Mouse (Mus musculus): ENCODE results near the gene Gm156. TPM values are rescaled to one million over a fixed set of nuclear protein-coding genes. Genes with fewer than 3 reads are reported as not detected.

Gm156 gene
- polyA plus RNA-seq, 1 experiment from 2014 or later: not detected

DNA sequence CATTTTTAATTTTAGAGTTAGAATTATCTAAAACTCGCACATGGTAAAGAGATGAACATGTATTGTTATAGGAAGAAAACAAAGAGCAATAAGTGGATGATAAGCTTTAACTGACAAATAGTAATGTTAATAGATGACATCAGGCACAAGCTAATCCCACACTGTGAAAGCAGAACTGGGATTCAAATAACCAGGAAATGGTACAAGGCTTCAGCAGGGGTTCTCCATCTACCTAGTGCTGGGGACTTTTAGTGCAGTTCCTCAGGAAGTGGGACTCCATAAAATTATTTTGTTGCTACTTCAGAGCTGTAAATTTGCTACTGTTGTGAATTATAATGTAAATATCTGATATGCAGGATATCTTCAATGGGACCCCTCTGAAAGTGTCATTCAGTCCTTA lies 56.8 kb downstream of the Gm156 start:
- Histone ChIP-seq H3K9me3 (replicated peaks; ENCODE audit: control insufficient read depth, low read length) (no peaks in the 10 kb centered on the region), H3K27me3 (ENCODE audit: control insufficient read depth, insufficient read depth, low read length) (no peaks in the 10 kb centered on the region), H3K4me1 (ENCODE audit: control insufficient read depth, insufficient read depth, low read length) (no peaks in the 10 kb centered on the region), H3K36me3 (ENCODE audit: control insufficient read depth, insufficient read depth) (no peaks in the 10 kb centered on the region), H3K27ac (ENCODE audit: low read length) (no peak overlapping the region), H3K4me2 (ENCODE audit: low read depth, low read length) (no peak overlapping the region), H3K9ac (ENCODE audit: low read length) (no peak overlapping the region), H3K4me3 (ENCODE audit: low read length) (no peak overlapping the region)
- ATAC-seq (replicated peaks; ENCODE audit: extremely low read depth, insufficient read depth, low FRiP score): no peak
- 69% methylated on average over 1 of the region's 1 CpGs for WGBS

- Histone ChIP-seq H3K4me3 (ENCODE audit: low read length) (no peak overlapping the region), H3K9me3 (replicated peaks; ENCODE audit: control insufficient read depth, low read length) (no peaks in the 10 kb centered on the region), H3K4me1 (ENCODE audit: control insufficient read depth, insufficient read depth, low read length) (no peaks in the 10 kb centered on the region), H3K27ac (ENCODE audit: low read length) (no peak overlapping the region), H3K27me3 (ENCODE audit: control insufficient read depth, insufficient read depth, low read length) (no peaks in the 10 kb centered on the region), H3K4me2 (ENCODE audit: low read depth, low read length) (no peak overlapping the region), H3K36me3 (ENCODE audit: control insufficient read depth, insufficient read depth) (no peaks in the 10 kb centered on the region), H3K9ac (ENCODE audit: low read length) (no peak overlapping the region)
- 33% methylated on average over 1 of the region's 1 CpGs for WGBS
- ATAC-seq (replicated peaks; ENCODE audit: extremely low read depth, insufficient read depth, low FRiP score): no peak
These were observed 62.7 kb downstream of the Gm156 start for GRCm38 (mm10) chr6:129721390-129721789.

DNA sequence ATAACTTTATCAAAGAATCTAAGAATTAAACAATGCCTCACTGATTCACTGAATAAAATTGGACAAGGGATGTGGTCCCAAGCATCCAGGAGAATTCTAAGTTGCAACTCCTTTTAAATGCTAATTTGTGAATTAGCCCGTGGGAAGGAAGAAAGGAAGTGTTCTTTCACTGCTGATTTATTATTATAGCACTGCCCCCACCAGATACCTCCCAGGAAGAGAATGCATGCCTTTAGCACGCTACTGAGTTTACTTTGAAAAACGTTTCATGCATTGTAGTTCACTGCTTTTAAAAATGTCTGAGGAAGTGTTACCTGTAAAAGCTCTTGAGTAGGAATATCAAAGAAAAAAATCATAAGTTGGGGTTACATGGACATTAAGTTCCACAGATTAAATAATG lies 63.6 kb downstream of the Gm156 start:
- no peaks in the 10 kb centered on the region for H3K36me3 ChIP-seq (ENCODE audit: control insufficient read depth, insufficient read depth)
- 37% methylated on average over 3 of the region's 3 CpGs for WGBS
- no peaks in the 10 kb centered on the region for H3K9me3 ChIP-seq (replicated peaks; ENCODE audit: control insufficient read depth, low read length)
- no peak overlapping the region for H3K27ac ChIP-seq (ENCODE audit: low read length)
- no peak overlapping the region for H3K9ac ChIP-seq (ENCODE audit: low read length)
- H3K4me2 ChIP-seq (ENCODE audit: low read depth, low read length): no peak overlapping the region
- no peaks in the 10 kb centered on the region for H3K4me1 ChIP-seq (ENCODE audit: control insufficient read depth, insufficient read depth, low read length)
- ATAC-seq (replicated peaks; ENCODE audit: extremely low read depth, insufficient read depth, low FRiP score): no peak
- H3K27me3 ChIP-seq (ENCODE audit: control insufficient read depth, insufficient read depth, low read length): no peaks in the 10 kb centered on the region
- H3K4me3 ChIP-seq (ENCODE audit: low read length): no peak overlapping the region

GRCm38 (mm10) chr6:129717032-129717431 lies 67.0 kb downstream of the Gm156 start, which contains the start of gene Klri1:
Klri1 (minus strand) TSS chr6:129717132.
- Histone ChIP-seq H3K4me3 (ENCODE audit: low read length) (no peak within 1 kb of the TSS), H3K36me3 (ENCODE audit: control insufficient read depth, insufficient read depth) (no peaks in the 10 kb centered on the region), H3K9ac (ENCODE audit: low read length) (no peak within 1 kb of the TSS), H3K9me3 (replicated peaks; ENCODE audit: control insufficient read depth, low read length) (no peaks in the 10 kb centered on the region), H3K27me3 (ENCODE audit: control insufficient read depth, insufficient read depth, low read length) (no peaks in the 10 kb centered on the region), H3K27ac (ENCODE audit: low read length) (no peak within 1 kb of the TSS), H3K4me1 (ENCODE audit: control insufficient read depth, insufficient read depth, low read length) (no peaks in the 10 kb centered on the region), H3K4me2 (ENCODE audit: low read depth, low read length) (no peak within 1 kb of the TSS)
- ATAC-seq (replicated peaks; ENCODE audit: extremely low read depth, insufficient read depth, low FRiP score): no peak
- 86% methylated on average over 4 of the region's 4 CpGs for WGBS

Other genes with a start within 250 kb of the Gm156 start
- gene Klre1, start 206.4 kb downstream of the Gm156 start, polyA plus RNA-seq (2015; fragmentation: Nextera tagmentation; extraction: Ambion mirVana): not detected in 2 replicates
- 1.0 and 2.6 TPM in 2 replicates for gene Klrd1, start 192.5 kb downstream of the Gm156 start, polyA plus RNA-seq (2015; fragmentation: Nextera tagmentation; extraction: Ambion mirVana)
- gene Klrk1, start 160.4 kb downstream of the Gm156 start, polyA plus RNA-seq (2015; fragmentation: Nextera tagmentation; extraction: Ambion mirVana): 0.75 and 1.2 TPM in 2 replicates
- gene Klrc3, start 140.9 kb downstream of the Gm156 start, polyA plus RNA-seq (2015; fragmentation: Nextera tagmentation; extraction: Ambion mirVana): not detected in 2 replicates
- gene Klrc2, start 123.6 kb downstream of the Gm156 start, polyA plus RNA-seq (2015; fragmentation: Nextera tagmentation; extraction: Ambion mirVana): 0.14 and 0.47 TPM in 2 replicates
- gene Klrc1, start 105.3 kb downstream of the Gm156 start, polyA plus RNA-seq (2015; fragmentation: Nextera tagmentation; extraction: Ambion mirVana): 0.17 and 0.84 TPM in 2 replicates
- not detected in 2 replicates for gene Klri1, start 67.1 kb downstream of the Gm156 start, polyA plus RNA-seq (2015; fragmentation: Nextera tagmentation; extraction: Ambion mirVana)
- 0.07 TPM in 1 of 2 replicates, not detected in the other for gene Klri2, start 43.8 kb downstream of the Gm156 start, polyA plus RNA-seq (2015; fragmentation: Nextera tagmentation; extraction: Ambion mirVana)
- gene Gm17631, start 78.4 kb upstream of the Gm156 start, polyA plus RNA-seq (2015; fragmentation: Nextera tagmentation; extraction: Ambion mirVana): not detected in 2 replicates
- not detected in 2 replicates for gene Klra17, start 92.4 kb upstream of the Gm156 start, polyA plus RNA-seq (2015; fragmentation: Nextera tagmentation; extraction: Ambion mirVana)
- 0.60 TPM in 1 of 2 replicates, not detected in the other for gene Klra5, start 133.4 kb upstream of the Gm156 start, polyA plus RNA-seq (2015; fragmentation: Nextera tagmentation; extraction: Ambion mirVana)
- gene Klra6, start 242.7 kb upstream of the Gm156 start, polyA plus RNA-seq (2015; fragmentation: Nextera tagmentation; extraction: Ambion mirVana): not detected in 2 replicates

Measured in heart, embryonic 16.5 days (tissue).